Mouse (Mus musculus) liver, embryonic 11.5 days (tissue): Measurements from ENCODE around the gene Myzap. TPM values are rescaled to one million over a fixed set of nuclear protein-coding genes. Genes with fewer than 3 reads are reported as not detected.

Experiments used
- ATAC-seq: fragments of 200-750 bp; cut with Nextera tagmentation; replicated peaks from 2 replicates; pipeline ENCODE4 v1.8.0; 2017; ENCODE audit warnings: moderate number of reproducible peaks, mild to moderate bottlenecking, moderate TSS enrichment, moderate library complexity; ENCODE audit not compliant: low FRiP score
- DNase-seq: peaks from one replicate; pipeline ENCODE4 v3.0.0-alpha.2; 2017; ENCODE audit warnings: low spot score
- H3K27ac ChIP-seq: fragments of 300-500 bp; sonication (generic); 2 replicates; pipeline ENCODE4 v1.5.1; 2014; ENCODE audit warnings: mild to moderate bottlenecking, low read depth, low read length, control low read depth
- H3K27me3 ChIP-seq: fragments of 300-500 bp; sonication (generic); replicated peaks from 2 replicates; pipeline ENCODE4 v1.6.1; 2014; ENCODE audit warnings: low read length, mixed read lengths; ENCODE audit not compliant: control insufficient read depth, insufficient read depth
- H3K36me3 ChIP-seq: fragments of 300-500 bp; sonication (generic); 2 replicates; pipeline ENCODE4 v1.6.1; 2014; ENCODE audit warnings: mild to moderate bottlenecking, low read length, moderate library complexity, mixed read lengths; ENCODE audit not compliant: control insufficient read depth, insufficient read depth
- H3K4me1 ChIP-seq: fragments of 300-500 bp; sonication (generic); replicated peaks from 2 replicates; pipeline ENCODE4 v1.6.1; 2014; ENCODE audit warnings: low read length, mixed read lengths; ENCODE audit not compliant: control insufficient read depth, insufficient read depth
- H3K4me2 ChIP-seq: fragments of 300-500 bp; sonication (generic); 2 replicates; pipeline ENCODE4 v1.6.1; 2014; ENCODE audit warnings: mild to moderate bottlenecking, control low read depth, moderate library complexity
- H3K4me3 ChIP-seq: fragments of 300-500 bp; sonication (generic); 2 replicates; pipeline ENCODE4 v1.5.1; 2014; ENCODE audit warnings: low read depth, low read length, control low read depth
- H3K9ac ChIP-seq: fragments of 300-500 bp; sonication (generic); 2 replicates; pipeline ENCODE4 v1.6.1; 2014; ENCODE audit warnings: low read depth, low read length, control low read depth
- H3K9me3 ChIP-seq: fragments of 300-500 bp; sonication (generic); 2 replicates; pipeline ENCODE4 v1.6.1; 2016; ENCODE audit warnings: low read length, inconsistent platforms, mixed read lengths; ENCODE audit not compliant: control insufficient read depth
- WGBS: fragments of 180-500 bp; shearing (Covaris S2); extraction: QIAGEN DNeasy Blood & Tissue Kit; methylation state at CpG from one replicate; pipeline ENCODE4 v1.1.7; 2014; 5-methylcytosine and 5-hydroxymethylcytosine counted together
- polyA plus RNA-seq: library from polyadenylated mRNA; unstranded; fragments of >200 nt; fragmentation: Nextera tagmentation; extraction: Ambion mirVana; gene quantifications from 2 replicates; pipeline ENCODE4 v1.2.1, GENCODE M21; 2014

Gene Myzap
- polyA plus RNA-seq, 1 experiment from 2014 or later, result 9.8 TPM

DNA sequence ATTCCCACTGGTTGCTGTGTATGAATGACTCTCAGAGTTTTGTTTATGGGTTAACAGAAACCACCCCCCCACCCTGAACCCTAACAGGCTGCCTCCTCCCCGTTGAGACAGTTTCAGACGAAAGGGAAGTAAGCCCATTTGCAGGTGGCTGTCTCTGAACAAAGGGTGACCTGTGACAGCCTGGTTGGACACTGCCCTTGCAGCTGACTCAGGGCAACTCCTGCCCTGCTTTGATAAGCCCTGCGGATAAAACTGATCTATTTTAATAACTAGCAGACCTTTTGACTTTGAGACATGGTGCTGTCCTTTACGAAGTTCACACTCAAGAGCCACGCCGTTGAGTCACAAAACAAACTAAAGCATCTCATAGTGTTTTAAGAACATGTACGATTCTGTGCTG is 2.4 kb downstream of the Myzap start:
- 0 out of 2 replicates have a peak, but pooled peaks cover 2% of the 10 kb centered on the region for H3K36me3 ChIP-seq
- H3K27me3 ChIP-seq, result peaks cover 7% of the 10 kb centered on the region
- H3K9ac ChIP-seq, result no peak overlapping the region
- no peak overlapping the region for H3K4me2 ChIP-seq
- WGBS, result 54% methylated on average over 7 of the region's 7 CpGs
- no peak overlapping the region for H3K4me3 ChIP-seq
- no peaks in the 10 kb centered on the region for H3K4me1 ChIP-seq
- no peak for DNase-seq
- H3K27ac ChIP-seq, result no peak overlapping the region
- ATAC-seq, result no peak
- H3K9me3 ChIP-seq, result no peaks in the 10 kb centered on the region; the same call in 1 of the 2 replicates

GRCm38 (mm10) chr9:71588930-71589592 is 3.1 kb downstream of the Myzap start:
- WGBS, result 55% methylated on average over 2 of the region's 2 CpGs
- no peak overlapping the region for H3K4me3 ChIP-seq
- peaks cover 7% of the 10 kb centered on the region for H3K27me3 ChIP-seq
- H3K9me3 ChIP-seq, result no peaks in the 10 kb centered on the region; the same call in 1 of the 2 replicates
- DNase-seq (no peak), ATAC-seq (no peak)
- no peak overlapping the region for H3K4me2 ChIP-seq
- H3K27ac ChIP-seq, result no peak overlapping the region
- H3K4me1 ChIP-seq, result no peaks in the 10 kb centered on the region
- 0 out of 2 replicates have a peak, but pooled peaks cover 2% of the 10 kb centered on the region for H3K36me3 ChIP-seq
- H3K9ac ChIP-seq, result no peak overlapping the region

GRCm38 (mm10) chr9:71586408-71586807 is 5.8 kb downstream of the Myzap start:
- Histone ChIP-seq H3K27ac (no peak overlapping the region), H3K9me3 (no peaks in the 10 kb centered on the region; the same call in 1 of the 2 replicates), H3K4me3 (no peak overlapping the region), H3K4me1 (no peaks in the 10 kb centered on the region), H3K27me3 (peaks cover under 1% of the 10 kb centered on the region; the same call in 1 of the 2 replicates), H3K9ac (no peak overlapping the region), H3K4me2 (no peak overlapping the region), H3K36me3 (0 out of 2 replicates have a peak, but pooled peaks cover 2% of the 10 kb centered on the region)
- ATAC-seq (no peak), DNase-seq (no peak)
- WGBS, result 50% methylated on average over 3 of the region's 3 CpGs

DNA sequence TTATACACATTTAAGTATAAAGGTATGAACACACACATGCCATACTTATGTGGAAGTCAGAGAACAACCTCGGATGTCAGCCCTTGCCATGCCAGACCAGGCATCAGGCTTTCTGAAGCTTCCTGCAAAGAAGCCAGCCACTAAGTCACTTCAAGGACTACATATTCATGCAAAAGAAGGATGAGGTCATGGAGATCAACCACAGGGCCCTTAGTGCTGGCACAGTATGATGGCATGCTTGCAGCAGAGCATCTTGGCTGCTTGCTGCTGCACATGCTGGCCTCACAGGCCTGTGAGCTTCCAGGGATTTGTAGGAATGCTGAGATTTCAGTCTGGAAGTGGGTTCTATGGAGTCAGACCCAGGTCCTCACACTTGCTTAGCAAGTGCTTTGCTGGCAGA is 9.4 kb downstream of the Myzap start:
- no peaks in the 10 kb centered on the region for H3K4me1 ChIP-seq
- H3K9me3 ChIP-seq, result no peaks in the 10 kb centered on the region; the same call in 1 of the 2 replicates
- no peak overlapping the region for H3K9ac ChIP-seq
- 63% methylated on average over 1 of the region's 1 CpGs for WGBS
- no peak overlapping the region for H3K4me2 ChIP-seq
- no peak overlapping the region for H3K4me3 ChIP-seq
- 0 out of 2 replicates have a peak, but pooled peaks cover 2% of the 10 kb centered on the region for H3K36me3 ChIP-seq
- DNase-seq (no peak), ATAC-seq (no peak)
- H3K27ac ChIP-seq, result no peak overlapping the region
- no peaks in the 10 kb centered on the region for H3K27me3 ChIP-seq

GRCm38 (mm10) chr9:71578896-71579564 is 13.1 kb downstream of the Myzap start:
- Histone ChIP-seq H3K9me3 (no peaks in the 10 kb centered on the region), H3K27me3 (no peaks in the 10 kb centered on the region), H3K27ac (no peak overlapping the region), H3K9ac (no peak overlapping the region), H3K4me3 (no peak overlapping the region), H3K4me1 (no peaks in the 10 kb centered on the region), H3K36me3 (no peaks in the 10 kb centered on the region), H3K4me2 (no peak overlapping the region)
- DNase-seq, result no peak
- ATAC-seq, result no peak
- WGBS, result 81% methylated on average over 7 of the region's 7 CpGs

GRCm38 (mm10) chr9:71574440-71574839 is 17.7 kb downstream of the Myzap start:
- Histone ChIP-seq H3K4me1 (no peaks in the 10 kb centered on the region), H3K27ac (no peak overlapping the region), H3K4me2 (no peak overlapping the region), H3K27me3 (no peaks in the 10 kb centered on the region), H3K4me3 (no peak overlapping the region), H3K9ac (no peak overlapping the region), H3K36me3 (no peaks in the 10 kb centered on the region), H3K9me3 (no peaks in the 10 kb centered on the region)
- ATAC-seq (no peak), DNase-seq (no peak)
- WGBS, result 85% methylated on average over 3 of the region's 3 CpGs

- WGBS, result 79% methylated on average over 6 of the region's 6 CpGs
- Histone ChIP-seq H3K27me3 (no peaks in the 10 kb centered on the region), H3K4me1 (no peaks in the 10 kb centered on the region), H3K4me3 (no peak overlapping the region), H3K9ac (no peak overlapping the region), H3K4me2 (no peak overlapping the region), H3K9me3 (no peaks in the 10 kb centered on the region), H3K36me3 (no peaks in the 10 kb centered on the region), H3K27ac (no peak overlapping the region)
- ATAC-seq (no peak), DNase-seq (no peak)
These were observed 18.3 kb downstream of the Myzap start for GRCm38 (mm10) chr9:71573771-71574340.

- Histone ChIP-seq H3K4me3 (no peak overlapping the region), H3K27ac (no peak overlapping the region), H3K9me3 (no peaks in the 10 kb centered on the region), H3K27me3 (no peaks in the 10 kb centered on the region), H3K36me3 (no peaks in the 10 kb centered on the region), H3K4me2 (no peak overlapping the region), H3K4me1 (no peaks in the 10 kb centered on the region), H3K9ac (no peak overlapping the region)
- DNase-seq (no peak), ATAC-seq (no peak)
- WGBS, result 69% methylated on average over 7 of the region's 7 CpGs
These were observed 21.0 kb downstream of the Myzap start for GRCm38 (mm10) chr9:71571150-71571633.
